Mouse (Mus musculus): ENCODE results near the gene Aff4.
"Not testable (repeated sequence)": the region's sequence is repeated elsewhere in the genome, so short reads cannot be mapped to it uniquely, and the experiment has no call there.

The Aff4 gene

GRCm38 (mm10) chr11:53350291-53351223 is at the start of gene Aff4:
TSS of gene Aff4 (plus strand) at chr11:53350833.
- peak; percentile 88 for DNase-seq (ENCODE audit: low spot score)

- no peak for DNase-seq (ENCODE audit: low spot score)
Measured at GRCm38 (mm10) chr11:53301167-53301515, 49.5 kb upstream of the Aff4 start.

GRCm38 (mm10) chr11:53304044-53304840 is 46.4 kb upstream of the Aff4 start:
- no peak for DNase-seq (ENCODE audit: low spot score)

- DNase-seq (ENCODE audit: low spot score) = no peak
Measured at GRCm38 (mm10) chr11:53306965-53307364, 43.7 kb upstream of the Aff4 start.

GRCm38 (mm10) chr11:53307558-53308065 is 43.0 kb upstream of the Aff4 start:
- no peak for DNase-seq (ENCODE audit: low spot score)

GRCm38 (mm10) chr11:53308251-53308864 is 42.3 kb upstream of the Aff4 start:
- DNase-seq (ENCODE audit: low spot score) = no peak

- no peak for DNase-seq (ENCODE audit: low spot score)
Measured at GRCm38 (mm10) chr11:53308884-53309310, 41.7 kb upstream of the Aff4 start.

GRCm38 (mm10) chr11:53311385-53311784 is 39.2 kb upstream of the Aff4 start:
- DNase-seq (ENCODE audit: low spot score) = no peak

- DNase-seq (ENCODE audit: low spot score) = not testable (repeated sequence)
Measured at GRCm38 (mm10) chr11:53312823-53313222, 37.8 kb upstream of the Aff4 start.

GRCm38 (mm10) chr11:53314770-53315173 is 35.9 kb upstream of the Aff4 start:
- DNase-seq (ENCODE audit: low spot score) = peak; percentile 55

GRCm38 (mm10) chr11:53316996-53317395 is 33.6 kb upstream of the Aff4 start:
- DNase-seq (ENCODE audit: low spot score) = no peak

GRCm38 (mm10) chr11:53318041-53318440 is 32.6 kb upstream of the Aff4 start:
- no peak for DNase-seq (ENCODE audit: low spot score)

- DNase-seq (ENCODE audit: low spot score) = not testable (repeated sequence)
Measured at GRCm38 (mm10) chr11:53318568-53318967, 32.1 kb upstream of the Aff4 start.

GRCm38 (mm10) chr11:53319867-53320266 is 30.8 kb upstream of the Aff4 start:
- DNase-seq (ENCODE audit: low spot score) = not testable (repeated sequence)

- DNase-seq (ENCODE audit: low spot score) = peak; percentile 86
Measured at GRCm38 (mm10) chr11:53324512-53324968, 26.1 kb upstream of the Aff4 start, which contains the start of gene Zcchc10. TSS of gene Zcchc10 (plus strand) at chr11:53324679.

GRCm38 (mm10) chr11:53330325-53330724 is 20.3 kb upstream of the Aff4 start:
- DNase-seq (ENCODE audit: low spot score) = no peak

GRCm38 (mm10) chr11:53331121-53331520 is 19.5 kb upstream of the Aff4 start:
- peak; percentile 36 for DNase-seq (ENCODE audit: low spot score)

- no peak for DNase-seq (ENCODE audit: low spot score)
Measured at GRCm38 (mm10) chr11:53332076-53332680, 18.5 kb upstream of the Aff4 start.

GRCm38 (mm10) chr11:53335505-53336181 is 15.0 kb upstream of the Aff4 start:
- DNase-seq (ENCODE audit: low spot score) = no peak

- no peak for DNase-seq (ENCODE audit: low spot score)
Measured at GRCm38 (mm10) chr11:53336182-53336571, 14.5 kb upstream of the Aff4 start.

GRCm38 (mm10) chr11:53336924-53337323 is 13.7 kb upstream of the Aff4 start:
- DNase-seq (ENCODE audit: low spot score) = no peak

Data from yolk sac, embryonic 10.5 days (tissue).